Mouse (Mus musculus): Measurements from ENCODE around the gene Khnyn.

The Khnyn gene

GRCm38 (mm10) chr14:55884713-55885113, at the start of gene Khnyn:
Khnyn (plus strand) TSS chr14:55884947.
- in situ Hi-C loops (cut with MboI, MseI): loop anchor here in 1 of 2 experiments (25.0 kb wide), 1 partner anchor 1647 kb away; no protein-coding TSS in a partner anchor

- in situ Hi-C loops (cut with MboI, MseI): no loop called here
These were observed 46.4 kb upstream of the Khnyn start for GRCm38 (mm10) chr14:55838312-55838711.

- in situ Hi-C loops (cut with MboI, MseI): no loop called here
These were observed 46.0 kb upstream of the Khnyn start for GRCm38 (mm10) chr14:55838740-55839139.

- in situ Hi-C loops (cut with MboI, MseI): no loop called here
These were observed 43.8 kb upstream of the Khnyn start for GRCm38 (mm10) chr14:55840853-55841366.

GRCm38 (mm10) chr14:55842794-55843193, 42.0 kb upstream of the Khnyn start:
- in situ Hi-C loops (cut with MboI, MseI): no loop called here

GRCm38 (mm10) chr14:55845506-55846294, 39.0 kb upstream of the Khnyn start:
- in situ Hi-C loops (cut with MboI, MseI): no loop called here

- in situ Hi-C loops (cut with MboI, MseI): no loop called here
These were observed 33.9 kb upstream of the Khnyn start for GRCm38 (mm10) chr14:55850885-55851284.

GRCm38 (mm10) chr14:55852646-55853551, 31.8 kb upstream of the Khnyn start:
- in situ Hi-C loops (cut with MboI, MseI): no loop called here

GRCm38 (mm10) chr14:55853621-55854285, 31.0 kb upstream of the Khnyn start, which contains the start of gene Nynrin:
Nynrin (plus strand) TSS chr14:55854010.
- in situ Hi-C loops (cut with MboI, MseI): no loop called here

GRCm38 (mm10) chr14:55854406-55855100, 30.2 kb upstream of the Khnyn start:
- in situ Hi-C loops (cut with MboI, MseI): no loop called here

GRCm38 (mm10) chr14:55855101-55855561, 29.6 kb upstream of the Khnyn start:
- in situ Hi-C loops (cut with MboI, MseI): no loop called here

- in situ Hi-C loops (cut with MboI, MseI): no loop called here
These were observed 27.2 kb upstream of the Khnyn start for GRCm38 (mm10) chr14:55857588-55857987.

GRCm38 (mm10) chr14:55862186-55862585, 22.6 kb upstream of the Khnyn start:
- in situ Hi-C loops (cut with MboI, MseI): no loop called here

- in situ Hi-C loops (cut with MboI, MseI): no loop called here
These were observed 21.8 kb upstream of the Khnyn start for GRCm38 (mm10) chr14:55862970-55863369.

GRCm38 (mm10) chr14:55863773-55864172, 21.0 kb upstream of the Khnyn start:
- in situ Hi-C loops (cut with MboI, MseI): no loop called here

GRCm38 (mm10) chr14:55866962-55867361, 17.8 kb upstream of the Khnyn start:
- in situ Hi-C loops (cut with MboI, MseI): loop anchor here in 1 of 2 experiments (5.0 kb wide), 1 partner anchor 35 kb away; no protein-coding TSS in a partner anchor

- in situ Hi-C loops (cut with MboI, MseI): loop anchor here in 1 of 2 experiments (5.0 kb wide), 1 partner anchor 36 kb away; no protein-coding TSS in a partner anchor
These were observed 16.3 kb upstream of the Khnyn start for GRCm38 (mm10) chr14:55868230-55869026.

GRCm38 (mm10) chr14:55869538-55869937, 15.2 kb upstream of the Khnyn start:
- in situ Hi-C loops (cut with MboI, MseI): loop anchor here in 1 of 2 experiments (5.0 kb wide), 1 partner anchor 37 kb away; no protein-coding TSS in a partner anchor

- in situ Hi-C loops (cut with MboI, MseI): loop anchor here in 1 of 2 experiments (5.0 kb wide), 1 partner anchor 50 kb away; no protein-coding TSS in a partner anchor
These were observed 12.7 kb upstream of the Khnyn start for GRCm38 (mm10) chr14:55872039-55872438.
